Mouse (Mus musculus) left cerebral cortex, adult 11 months (tissue): ENCODE measurements around the gene Fbrsl1.
A peak's percentile ranks its signal among the peaks of the same experiment; 100 is the strongest.
"Not testable (repeated sequence)": the region's sequence is repeated elsewhere in the genome, so short reads cannot be mapped to it uniquely, and the experiment has no call there.

ENCODE experiments used
- DNase-seq: peaks from one replicate; pipeline ENCODE4 v3.0.0; 2022; ENCODE audit warnings: low spot score

Fbrsl1 gene

GRCm38 (mm10) chr5:110449294-110449693 is 991 bp upstream of the Fbrsl1 start:
- DNase-seq: no peak

- no peak for DNase-seq
These were observed 425 bp downstream of the Fbrsl1 start for GRCm38 (mm10) chr5:110447720-110448435.

DNA sequence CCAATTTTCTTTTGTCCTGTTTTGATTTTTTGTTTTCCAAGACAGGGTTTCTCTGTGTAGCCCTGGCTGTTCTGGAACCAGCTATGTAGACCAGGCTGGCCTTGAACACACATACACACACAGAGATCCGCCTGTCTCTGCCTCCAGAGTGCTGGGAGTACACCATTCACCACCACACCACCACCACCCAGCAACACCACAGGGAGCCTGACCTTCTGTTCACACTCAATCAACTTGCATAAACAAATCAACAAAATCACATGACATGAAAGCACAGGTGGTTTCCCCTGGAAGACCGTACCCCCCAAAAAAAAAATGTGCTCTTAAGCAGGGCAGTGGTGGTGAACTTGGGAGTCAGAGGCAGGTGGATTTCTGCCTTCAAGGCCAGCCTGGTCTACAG is 3.8 kb downstream of the Fbrsl1 start:
- DNase-seq: no peak

GRCm38 (mm10) chr5:110442966-110443590 is 5.2 kb downstream of the Fbrsl1 start:
- no peak for DNase-seq

DNA sequence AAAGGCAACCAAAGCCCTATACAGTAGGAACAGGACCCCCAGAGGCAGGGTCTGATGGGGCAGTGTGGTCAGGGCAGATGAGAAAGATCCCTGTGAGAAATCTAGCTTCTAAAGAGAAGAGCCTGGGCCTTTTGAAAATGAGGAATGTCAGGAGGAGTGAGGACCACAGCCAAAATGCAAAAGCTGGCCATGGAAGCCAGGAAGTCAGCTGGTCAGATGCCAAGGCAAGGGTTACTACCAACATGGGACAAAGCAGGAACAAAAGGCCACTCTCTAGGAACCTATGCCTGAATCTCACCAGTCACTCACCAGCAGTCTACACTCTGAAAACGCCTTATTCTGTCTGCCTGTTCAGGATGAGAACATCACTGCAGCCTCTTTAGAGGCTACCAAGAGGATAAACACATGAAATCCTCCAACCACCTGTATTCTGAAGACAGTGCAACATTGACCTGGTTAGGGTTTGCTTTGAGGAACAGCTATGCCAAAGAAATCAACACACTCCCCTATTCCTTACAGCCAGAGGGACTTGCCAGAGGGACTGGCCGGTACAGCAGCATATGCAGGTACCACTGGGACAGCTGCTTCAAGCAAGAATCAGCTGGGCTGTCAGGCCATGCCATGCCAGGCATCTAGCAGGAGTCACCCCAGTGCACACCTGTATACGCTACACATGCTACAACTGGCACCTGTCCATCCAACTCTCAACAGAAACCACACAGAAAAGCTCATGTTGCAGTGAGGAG is 8.6 kb downstream of the Fbrsl1 start:
- DNase-seq: no peak

DNA sequence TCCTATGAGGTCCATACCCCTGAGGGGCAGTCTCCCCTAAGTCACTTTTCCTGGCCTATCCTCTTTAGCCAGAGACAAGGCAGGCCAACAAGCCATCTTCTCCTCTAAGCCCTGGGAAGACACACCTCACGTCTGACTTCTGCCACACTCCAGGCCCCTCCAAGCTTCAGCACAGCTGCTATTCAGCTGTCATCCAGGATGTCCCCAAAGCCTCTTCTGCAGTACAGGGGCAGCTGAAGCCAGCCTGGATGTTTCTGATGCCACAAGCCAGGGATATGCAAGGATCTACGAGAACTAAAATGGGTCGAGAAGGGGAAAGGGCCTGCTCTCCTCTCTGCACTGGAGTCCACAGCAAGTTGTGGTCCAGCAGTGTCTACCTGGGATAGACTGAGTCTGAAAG is 9.7 kb downstream of the Fbrsl1 start:
- no peak for DNase-seq

DNA sequence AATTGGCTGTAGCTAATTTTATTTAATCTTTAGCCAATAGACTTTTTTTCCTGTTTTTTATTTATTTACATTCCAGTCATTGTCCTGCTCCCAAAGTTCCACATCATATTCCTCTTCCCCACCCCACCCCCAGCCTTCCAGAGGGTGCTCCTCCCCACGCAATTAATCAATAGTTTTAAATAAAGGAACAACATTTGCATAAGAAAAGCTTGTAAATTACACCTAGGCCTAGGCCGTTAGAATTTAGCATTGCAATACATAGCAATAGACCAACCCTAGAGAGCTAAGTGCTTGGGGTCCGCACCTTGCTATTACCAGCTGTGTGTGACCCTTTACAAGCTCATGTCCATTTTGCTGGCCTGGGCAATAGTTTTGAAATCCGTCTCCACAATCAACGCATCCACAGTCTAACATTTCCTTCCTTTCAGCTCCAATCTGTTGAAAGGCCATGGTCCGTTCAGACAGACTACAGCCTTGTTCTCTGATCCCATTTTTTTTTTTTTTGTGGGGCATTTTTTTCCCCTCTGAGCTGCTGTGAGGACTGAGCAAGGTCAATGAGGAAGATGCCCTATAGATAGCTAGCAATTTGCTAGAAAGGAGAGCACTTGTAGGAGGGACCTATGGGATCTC is 10.6 kb downstream of the Fbrsl1 start:
- DNase-seq: no peak

DNA sequence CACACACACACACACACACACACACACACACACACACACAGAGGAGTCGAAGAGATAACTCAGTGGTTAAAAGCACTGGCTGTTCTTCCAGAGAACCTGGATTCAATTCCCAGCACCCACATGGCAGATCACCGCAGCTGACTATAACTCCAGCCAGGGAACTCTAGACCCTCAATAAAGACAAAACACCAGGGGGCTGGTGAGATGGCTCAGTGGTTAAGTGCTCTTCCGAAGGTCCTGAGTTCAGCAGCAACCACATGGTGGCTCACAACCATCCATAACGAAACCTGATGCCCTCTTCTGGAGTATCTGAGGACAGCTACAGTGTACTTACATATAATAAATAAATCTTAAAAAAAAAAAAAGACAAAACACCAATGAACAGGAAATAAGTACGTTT is 12.1 kb downstream of the Fbrsl1 start:
- DNase-seq: not testable (repeated sequence)

DNA sequence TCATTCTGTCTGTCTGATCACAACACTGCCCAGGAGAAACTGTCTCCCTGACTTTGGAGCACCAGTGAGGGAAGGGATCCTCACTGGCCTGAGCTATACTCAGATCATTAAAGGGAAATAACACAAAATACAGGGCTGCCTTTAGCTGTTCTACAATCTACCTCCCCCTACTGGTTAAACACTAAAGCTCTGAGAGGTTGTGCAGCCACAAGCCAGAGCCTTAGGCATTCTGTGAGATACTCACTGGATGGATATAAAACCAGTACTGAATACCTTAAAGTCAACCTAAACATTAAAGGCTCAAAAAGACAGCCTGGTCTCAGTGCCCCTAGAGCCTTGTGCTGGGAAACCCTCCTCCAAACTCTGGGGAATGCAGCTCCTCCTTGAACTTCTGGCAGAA is 13.5 kb downstream of the Fbrsl1 start:
- no peak for DNase-seq

- no peak for DNase-seq
These were observed 19.3 kb downstream of the Fbrsl1 start for GRCm38 (mm10) chr5:110429045-110429444.

DNA sequence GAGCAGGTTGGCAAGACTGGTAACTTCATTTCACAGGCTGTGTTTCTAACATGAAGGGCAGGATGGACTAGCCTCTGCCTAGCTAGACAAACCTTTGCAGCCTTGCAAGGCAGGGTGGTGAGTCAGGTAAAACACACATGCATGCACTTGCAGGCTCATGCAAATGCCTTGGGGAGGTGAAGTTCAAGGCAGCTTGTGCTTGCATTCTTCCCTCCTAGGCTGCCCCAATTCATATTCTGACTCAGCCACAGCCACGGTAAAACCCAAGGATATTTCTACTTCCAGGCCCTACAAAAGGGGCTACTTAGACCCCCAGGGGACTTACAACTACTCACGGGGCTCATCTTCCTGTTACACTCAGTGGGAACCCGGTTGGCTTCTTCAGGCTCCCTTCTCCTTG is 20.0 kb downstream of the Fbrsl1 start:
- no peak for DNase-seq

DNA sequence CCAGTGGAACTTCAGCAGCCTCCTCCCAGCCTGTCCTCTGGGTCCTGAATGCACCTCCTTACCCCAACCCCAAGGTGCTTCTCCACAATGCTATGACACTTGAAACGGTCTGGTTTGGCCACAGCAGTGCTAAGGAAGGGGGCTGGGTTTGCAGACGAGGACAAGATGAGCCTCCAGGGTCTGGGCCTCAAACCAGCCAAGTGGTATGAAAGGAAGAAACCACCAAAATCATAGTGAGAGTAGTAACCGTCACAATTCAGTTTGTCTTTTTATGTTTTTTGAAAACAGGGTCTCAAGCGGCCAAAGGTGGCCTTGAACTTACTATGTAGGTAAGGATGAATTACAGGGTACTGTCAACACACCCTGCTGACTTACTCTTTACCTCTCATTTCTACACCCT is 23.1 kb downstream of the Fbrsl1 start:
- no peak for DNase-seq

- no peak for DNase-seq
These were observed 24.1 kb downstream of the Fbrsl1 start for GRCm38 (mm10) chr5:110424204-110424603.

- DNase-seq: no peak
These were observed 26.9 kb downstream of the Fbrsl1 start for GRCm38 (mm10) chr5:110421393-110421792.

GRCm38 (mm10) chr5:110420950-110421349 is 27.4 kb downstream of the Fbrsl1 start:
- DNase-seq: no peak

DNA sequence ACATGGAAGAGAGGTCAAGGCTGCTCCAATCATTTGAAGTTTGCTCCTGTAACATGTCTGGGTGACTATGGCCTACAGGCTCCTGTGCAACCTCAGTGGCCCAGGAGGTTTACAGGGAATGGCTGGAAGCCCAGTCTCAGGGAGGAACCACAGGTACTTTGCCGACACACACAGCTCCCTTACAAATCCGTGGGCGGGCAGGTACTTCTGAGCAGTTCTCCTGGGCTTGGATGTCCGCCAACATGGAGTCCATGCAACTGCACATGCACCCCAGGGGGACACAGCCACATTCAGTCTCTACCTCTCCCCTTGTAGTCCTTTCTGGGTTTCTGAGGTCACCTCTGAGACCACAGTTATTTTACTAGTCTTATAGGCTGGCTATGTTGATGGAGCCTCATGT is 28.1 kb downstream of the Fbrsl1 start:
- DNase-seq: no peak

DNA sequence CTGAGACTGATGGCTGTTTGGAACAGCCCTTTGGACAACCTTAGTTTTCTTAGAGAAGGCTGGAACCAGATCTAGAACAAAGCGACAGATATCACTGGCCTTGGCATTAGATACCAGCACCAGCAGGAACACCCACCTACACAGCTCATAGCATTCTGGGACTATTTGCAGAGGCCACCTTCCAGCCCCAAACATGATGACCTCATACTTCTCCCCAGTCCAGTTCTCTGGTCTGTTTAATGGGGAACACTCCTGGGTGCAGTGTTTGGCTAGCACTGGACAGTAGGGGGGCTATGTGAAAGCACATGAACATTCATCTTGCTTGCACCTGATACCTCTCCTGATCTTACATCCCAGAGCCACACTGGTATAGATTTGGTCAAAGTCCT is 29.8 kb downstream of the Fbrsl1 start:
- DNase-seq: no peak

DNA sequence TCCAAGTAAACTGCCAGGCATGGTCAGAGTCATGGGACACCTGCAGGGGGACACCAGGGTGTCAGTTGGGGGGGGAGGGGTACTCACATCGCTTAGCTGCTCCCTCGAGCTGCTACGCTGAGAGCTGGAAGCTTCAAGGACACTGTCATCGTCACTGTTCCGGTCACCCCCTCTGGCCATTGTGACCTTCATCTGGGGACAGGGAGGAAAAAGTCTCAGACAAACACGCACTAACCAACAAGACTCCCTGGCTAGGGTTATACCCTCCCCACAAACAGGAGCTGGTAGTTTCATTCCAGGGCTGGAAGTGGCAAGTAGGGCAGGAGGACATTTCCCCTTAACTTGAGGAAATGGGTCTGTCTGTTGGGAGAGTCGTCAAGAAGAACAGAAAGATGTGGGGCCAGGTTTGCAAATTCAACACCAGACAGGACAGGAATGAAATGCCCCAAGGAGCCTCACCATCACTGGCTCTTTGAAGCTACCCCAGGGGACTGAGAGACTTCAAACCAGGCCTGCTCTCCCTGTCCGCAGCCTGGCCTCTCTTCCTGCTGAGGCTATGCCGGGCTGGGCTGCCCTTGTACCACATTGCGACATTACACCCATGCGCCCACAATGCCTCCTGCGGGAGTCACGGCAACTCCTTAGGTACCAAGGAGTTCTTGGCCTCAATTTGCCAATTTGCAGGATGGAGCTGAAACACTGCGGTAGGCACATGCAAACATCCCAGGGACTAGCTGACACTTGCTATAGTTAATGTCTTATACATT is 30.4 kb downstream of the Fbrsl1 start:
- no peak for DNase-seq

DNA sequence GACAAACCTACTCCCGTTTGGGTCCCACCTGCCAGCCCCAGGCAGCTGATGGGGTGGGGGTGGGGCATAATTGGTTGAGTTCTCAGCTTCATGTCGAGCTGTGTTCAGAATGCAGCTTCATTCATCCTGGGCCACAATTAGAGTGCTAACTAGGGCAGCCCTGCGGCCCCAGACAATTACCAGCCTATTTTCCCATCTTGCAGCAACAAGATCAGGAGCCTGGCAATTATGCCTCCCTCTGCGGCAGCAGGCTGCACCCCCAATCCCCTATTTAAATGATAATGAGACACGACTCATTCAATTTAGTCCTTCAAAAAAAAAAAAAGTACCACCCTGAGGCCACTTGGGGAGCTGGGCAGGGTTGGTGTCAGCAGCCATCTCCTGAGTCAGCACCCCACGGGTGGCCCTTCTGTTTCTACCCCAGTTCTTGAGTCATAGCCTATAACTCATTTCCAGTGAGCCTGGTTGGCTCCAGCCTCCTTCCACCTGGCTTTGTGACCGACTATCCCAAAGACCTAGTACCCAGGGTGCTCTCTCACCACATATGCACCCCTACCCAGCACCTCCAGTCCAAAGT is 31.4 kb downstream of the Fbrsl1 start:
- peak; percentile 73 for DNase-seq

DNA sequence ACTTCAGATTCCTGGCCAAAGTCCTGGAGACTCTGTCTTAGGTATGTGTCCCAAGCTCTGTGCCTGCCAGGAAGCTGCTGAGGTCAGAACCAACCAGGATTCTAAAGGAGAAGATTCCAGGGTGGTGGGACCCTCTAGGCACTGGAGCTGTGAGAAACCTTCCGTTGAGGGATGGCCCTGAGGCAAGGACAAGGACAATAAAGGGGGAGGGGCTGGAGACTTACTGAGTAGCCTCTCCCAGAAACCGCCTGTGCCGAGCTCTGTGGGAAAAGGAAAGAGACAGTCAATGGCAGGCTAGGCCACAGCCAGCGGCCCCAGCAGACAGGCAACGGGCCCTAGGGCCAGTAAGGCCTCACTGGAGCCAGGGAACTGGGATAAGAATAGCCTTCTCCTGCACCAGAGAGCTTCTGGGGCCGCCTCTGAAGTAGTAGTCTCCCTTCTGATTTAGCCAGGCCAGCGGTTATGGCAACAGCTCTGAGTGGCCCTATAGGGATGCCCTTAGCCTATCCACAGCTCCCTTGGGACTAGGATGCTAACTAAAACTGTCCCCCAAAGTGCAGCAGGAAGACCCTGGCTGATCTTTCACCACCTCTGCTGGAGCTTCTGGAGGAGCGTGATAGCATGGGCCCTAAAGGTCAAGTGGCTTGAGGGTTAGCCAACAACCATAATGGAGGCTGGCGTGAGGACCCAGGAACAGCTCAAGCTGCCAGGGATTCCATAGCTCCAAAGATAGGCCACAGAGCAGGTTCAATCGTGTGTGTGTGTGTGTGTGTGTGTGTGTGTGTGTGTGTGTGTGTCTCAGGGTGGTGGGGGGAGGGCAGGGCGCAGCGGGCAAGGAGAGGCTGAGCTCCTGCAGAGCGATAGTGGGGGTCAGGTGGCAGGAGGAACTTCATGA is 32.2 kb downstream of the Fbrsl1 start:
- no peak for DNase-seq

DNA sequence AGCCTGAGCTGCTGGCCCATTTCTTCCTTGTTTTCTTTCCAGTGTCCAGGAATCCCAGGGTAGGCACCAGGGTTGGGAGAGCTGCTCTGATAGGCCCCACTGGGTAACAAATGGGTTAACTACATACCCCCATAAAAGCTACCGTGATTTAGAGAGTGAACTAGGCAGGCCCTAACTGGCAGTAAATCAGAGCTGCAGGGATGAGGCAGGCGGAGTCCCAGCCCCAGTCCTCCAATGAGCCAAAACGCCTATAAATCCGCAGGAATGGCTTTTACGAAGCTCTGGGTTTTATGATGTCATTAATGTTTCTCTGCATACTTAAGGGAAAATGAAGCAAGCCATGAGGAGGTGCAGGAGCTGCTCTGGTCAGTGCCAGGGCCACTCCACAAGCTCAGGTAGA is 33.3 kb downstream of the Fbrsl1 start:
- DNase-seq: no peak
